Mouse (Mus musculus): ENCODE measurements around the gene Chmp4b. TPM values are rescaled to one million over a fixed set of nuclear protein-coding genes. Genes with fewer than 3 reads are reported as not detected.

The Chmp4b gene
- polyA plus RNA-seq, 1 experiment from 2014 or later = 18.0 TPM

DNA sequence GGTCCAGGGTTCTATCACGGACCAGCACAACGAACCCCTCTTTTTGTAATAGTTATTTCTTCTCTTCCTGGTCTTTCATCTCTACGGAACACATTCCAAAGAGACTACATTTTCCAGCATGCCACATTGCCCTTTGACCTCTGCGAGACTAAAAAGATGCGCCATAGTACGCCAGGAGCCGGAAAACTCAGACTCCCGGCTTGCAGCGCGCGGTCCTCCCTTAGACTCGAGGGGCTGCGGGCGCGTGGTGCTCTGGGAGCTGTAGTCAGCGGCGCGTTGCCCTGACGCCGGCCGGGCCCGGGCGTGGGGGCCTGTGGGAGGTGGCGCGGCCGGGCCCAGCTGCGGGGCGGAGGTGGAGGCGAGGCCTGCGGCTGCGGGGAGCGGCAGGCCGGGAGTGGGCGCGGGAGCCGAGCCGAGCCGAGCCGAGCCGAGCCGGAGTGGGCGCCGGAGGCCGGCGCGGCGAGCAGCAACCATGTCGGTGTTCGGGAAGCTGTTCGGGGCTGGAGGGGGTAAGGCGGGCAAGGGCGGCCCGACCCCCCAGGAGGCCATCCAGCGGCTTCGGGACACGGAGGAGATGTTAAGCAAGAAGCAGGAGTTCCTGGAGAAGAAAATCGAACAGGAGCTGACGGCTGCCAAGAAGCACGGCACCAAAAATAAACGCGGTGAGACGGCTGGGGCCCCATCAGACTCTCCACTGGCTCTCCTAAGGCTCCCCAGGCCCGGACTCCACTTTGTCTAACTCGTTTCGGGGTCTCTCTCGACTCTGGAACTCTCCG is 5.4 kb downstream of the Chmp4b start:
- Histone ChIP-seq H3K27me3 (ENCODE audit: insufficient read depth, low read length) (no peaks in the 10 kb centered on the region), H3K27ac (ENCODE audit: low read length) (peak overlapping the region; percentile 87), H3K4me2 (replicated peaks; ENCODE audit: low read depth, low read length) (peak overlapping the region; percentile 71), H3K9me3 (ENCODE audit: low read length) (no peaks in the 10 kb centered on the region), H3K9ac (replicated peaks; ENCODE audit: low read length) (peak overlapping the region; percentile 91), H3K4me1 (ENCODE audit: insufficient read depth, low read length) (peaks cover 17% of the 10 kb centered on the region), H3K36me3 (ENCODE audit: insufficient read depth, low read length) (peaks cover 6% of the 10 kb centered on the region; the same call in 1 of the 2 replicates), H3K4me3 (ENCODE audit: low read length) (peak overlapping the region; percentile 92)
- ATAC-seq (ENCODE audit: low FRiP score, low TSS enrichment) = peak; percentile 100
- WGBS = under 1% methylated on average over 60 of the region's 67 CpGs

DNA sequence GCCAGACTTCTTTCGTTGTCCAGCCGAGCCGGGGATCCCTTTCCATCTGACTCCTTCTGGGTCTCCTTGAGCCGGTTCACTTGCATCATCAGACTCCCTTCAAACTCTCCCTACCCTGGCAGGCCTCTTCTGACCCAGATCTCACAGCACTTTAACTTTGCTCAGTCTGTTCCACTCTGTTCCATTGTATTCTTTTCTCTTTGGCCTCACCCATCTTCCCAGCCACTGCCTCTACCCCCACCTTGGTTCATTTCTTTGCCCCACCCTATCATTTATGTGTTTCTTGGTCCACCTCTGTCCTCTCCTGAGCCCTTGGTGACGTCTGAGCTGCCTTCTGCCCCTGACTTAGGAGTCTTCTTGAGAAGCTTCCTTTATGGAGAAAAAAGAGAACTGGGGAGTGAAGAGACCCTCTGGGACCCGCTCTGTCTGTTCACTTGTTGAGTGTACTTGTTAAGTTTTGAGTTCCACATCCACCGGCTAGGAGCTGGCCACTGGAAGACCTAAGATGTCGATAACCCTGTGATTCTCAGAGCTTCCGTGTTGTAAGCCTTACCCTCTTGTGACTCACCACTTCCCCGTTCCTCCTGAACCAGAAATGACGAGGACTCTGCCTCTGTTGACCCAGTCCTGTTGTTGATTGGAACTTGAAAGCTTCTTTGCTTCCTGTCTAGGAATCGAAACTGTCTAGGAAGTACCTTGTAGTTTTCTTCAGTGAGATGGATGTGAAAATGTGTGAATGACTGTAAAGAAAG is 6.2 kb downstream of the Chmp4b start:
- Histone ChIP-seq H3K9me3 (ENCODE audit: low read length) (no peaks in the 10 kb centered on the region), H3K4me2 (replicated peaks; ENCODE audit: low read depth, low read length) (peak overlapping the region; percentile 71), H3K36me3 (ENCODE audit: insufficient read depth, low read length) (peaks cover 6% of the 10 kb centered on the region; the same call in 1 of the 2 replicates), H3K4me3 (ENCODE audit: low read length) (peak overlapping the region; percentile 92), H3K27ac (ENCODE audit: low read length) (peak overlapping the region; percentile 87), H3K4me1 (ENCODE audit: insufficient read depth, low read length) (peaks cover 17% of the 10 kb centered on the region), H3K27me3 (ENCODE audit: insufficient read depth, low read length) (no peaks in the 10 kb centered on the region), H3K9ac (replicated peaks; ENCODE audit: low read length) (peak overlapping the region; percentile 91)
- 4% methylated on average over 12 of the region's 12 CpGs for WGBS
- no peak; the same call in 1 of the 2 replicates for ATAC-seq (ENCODE audit: low FRiP score, low TSS enrichment)

GRCm38 (mm10) chr2:154659070-154659469 is 7.6 kb downstream of the Chmp4b start:
- 81% methylated on average over 4 of the region's 4 CpGs for WGBS
- no peak for ATAC-seq (ENCODE audit: low FRiP score, low TSS enrichment)
- Histone ChIP-seq H3K4me1 (ENCODE audit: insufficient read depth, low read length) (peaks cover 17% of the 10 kb centered on the region), H3K4me2 (replicated peaks; ENCODE audit: low read depth, low read length) (peak overlapping the region; percentile 71; the same call in 1 of the 2 replicates), H3K27ac (ENCODE audit: low read length) (no peak overlapping the region), H3K9ac (replicated peaks; ENCODE audit: low read length) (no peak overlapping the region), H3K9me3 (ENCODE audit: low read length) (no peaks in the 10 kb centered on the region), H3K4me3 (ENCODE audit: low read length) (peak overlapping the region; percentile 0; the same call in 1 of the 2 replicates), H3K36me3 (ENCODE audit: insufficient read depth, low read length) (peaks cover 6% of the 10 kb centered on the region), H3K27me3 (ENCODE audit: insufficient read depth, low read length) (no peaks in the 10 kb centered on the region)

- no peaks in the 10 kb centered on the region for H3K27me3 ChIP-seq (ENCODE audit: insufficient read depth, low read length)
- H3K36me3 ChIP-seq (ENCODE audit: insufficient read depth, low read length) = peaks cover 9% of the 10 kb centered on the region
- no peak for ATAC-seq (ENCODE audit: low FRiP score, low TSS enrichment)
- H3K9me3 ChIP-seq (ENCODE audit: low read length) = no peaks in the 10 kb centered on the region
- peak overlapping the region; percentile 71; the same call in 1 of the 2 replicates for H3K4me2 ChIP-seq (replicated peaks; ENCODE audit: low read depth, low read length)
- peak overlapping the region; percentile 0; the same call in 1 of the 2 replicates for H3K4me3 ChIP-seq (ENCODE audit: low read length)
- peaks cover 17% of the 10 kb centered on the region for H3K4me1 ChIP-seq (ENCODE audit: insufficient read depth, low read length)
- 78% methylated on average over 5 of the region's 5 CpGs for WGBS
- no peak overlapping the region for H3K9ac ChIP-seq (replicated peaks; ENCODE audit: low read length)
- no peak overlapping the region for H3K27ac ChIP-seq (ENCODE audit: low read length)
These were observed 8.1 kb downstream of the Chmp4b start for GRCm38 (mm10) chr2:154659531-154660074.

DNA sequence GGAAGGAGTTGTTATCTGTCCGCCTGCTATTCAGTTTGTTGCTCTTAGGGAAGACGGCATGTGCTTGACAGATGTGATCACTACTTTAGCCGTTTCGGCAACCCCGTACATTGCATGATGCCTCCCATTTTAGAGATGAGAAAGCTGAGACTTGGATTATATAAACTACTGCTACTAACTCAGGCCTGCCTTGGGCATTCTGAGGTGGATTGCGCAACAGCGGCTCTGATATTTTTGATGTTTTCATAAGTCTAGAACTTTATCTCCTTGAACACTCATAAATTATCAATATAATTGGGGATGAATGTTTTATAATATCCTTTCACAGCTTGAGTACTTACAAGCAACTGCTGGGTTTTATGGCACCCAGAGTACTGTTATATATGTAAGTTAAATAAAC is 17.2 kb downstream of the Chmp4b start:
- peaks cover 4% of the 10 kb centered on the region; the same call in 1 of the 2 replicates for H3K4me1 ChIP-seq (ENCODE audit: insufficient read depth, low read length)
- no peak overlapping the region for H3K27ac ChIP-seq (ENCODE audit: low read length)
- H3K9me3 ChIP-seq (ENCODE audit: low read length) = no peaks in the 10 kb centered on the region
- no peak overlapping the region for H3K4me3 ChIP-seq (ENCODE audit: low read length)
- ATAC-seq (ENCODE audit: low FRiP score, low TSS enrichment) = no peak
- H3K36me3 ChIP-seq (ENCODE audit: insufficient read depth, low read length) = peaks cover 6% of the 10 kb centered on the region
- no peak overlapping the region for H3K9ac ChIP-seq (replicated peaks; ENCODE audit: low read length)
- H3K27me3 ChIP-seq (ENCODE audit: insufficient read depth, low read length) = no peaks in the 10 kb centered on the region
- no peak overlapping the region for H3K4me2 ChIP-seq (replicated peaks; ENCODE audit: low read depth, low read length)
- whole genome bisulfite sequencing = 69% methylated on average over 7 of the region's 7 CpGs

GRCm38 (mm10) chr2:154670106-154670505 is 18.6 kb downstream of the Chmp4b start:
- Histone ChIP-seq H3K27me3 (ENCODE audit: insufficient read depth, low read length) (no peaks in the 10 kb centered on the region), H3K36me3 (ENCODE audit: insufficient read depth, low read length) (peaks cover 3% of the 10 kb centered on the region), H3K4me1 (ENCODE audit: insufficient read depth, low read length) (peaks cover 11% of the 10 kb centered on the region; the same call in 1 of the 2 replicates), H3K9me3 (ENCODE audit: low read length) (no peaks in the 10 kb centered on the region), H3K4me2 (replicated peaks; ENCODE audit: low read depth, low read length) (no peak overlapping the region), H3K9ac (replicated peaks; ENCODE audit: low read length) (no peak overlapping the region), H3K4me3 (ENCODE audit: low read length) (no peak overlapping the region), H3K27ac (ENCODE audit: low read length) (no peak overlapping the region)
- ATAC-seq (ENCODE audit: low FRiP score, low TSS enrichment) = no peak
- WGBS = 73% methylated on average over 4 of the region's 4 CpGs

DNA sequence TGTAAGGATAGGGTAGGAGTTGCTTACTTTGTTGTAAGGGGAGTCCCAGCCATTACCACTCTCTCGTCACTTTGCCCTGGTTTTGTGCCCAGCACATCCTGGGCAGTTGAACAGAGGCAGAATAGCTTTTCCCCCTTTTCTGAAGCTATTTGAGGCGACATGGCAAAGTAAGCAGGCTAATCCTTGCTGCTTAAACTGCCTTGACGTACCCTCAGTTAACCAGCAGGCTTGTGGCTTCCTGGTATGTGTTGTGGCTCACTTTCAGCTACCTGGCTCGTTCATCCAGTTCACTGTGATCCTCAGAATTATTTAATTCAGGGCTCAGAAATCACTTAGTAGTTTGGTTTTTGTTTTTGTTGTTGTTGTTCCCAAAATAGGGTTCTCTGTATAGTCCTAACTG is 19.2 kb downstream of the Chmp4b start:
- Histone ChIP-seq H3K27me3 (ENCODE audit: insufficient read depth, low read length) (no peaks in the 10 kb centered on the region), H3K4me1 (ENCODE audit: insufficient read depth, low read length) (peaks cover 11% of the 10 kb centered on the region; the same call in 1 of the 2 replicates), H3K36me3 (ENCODE audit: insufficient read depth, low read length) (peaks cover 3% of the 10 kb centered on the region), H3K27ac (ENCODE audit: low read length) (no peak overlapping the region), H3K4me3 (ENCODE audit: low read length) (no peak overlapping the region), H3K9me3 (ENCODE audit: low read length) (no peaks in the 10 kb centered on the region), H3K4me2 (replicated peaks; ENCODE audit: low read depth, low read length) (no peak overlapping the region), H3K9ac (replicated peaks; ENCODE audit: low read length) (no peak overlapping the region)
- no peak for ATAC-seq (ENCODE audit: low FRiP score, low TSS enrichment)
- 86% methylated on average over 4 of the region's 4 CpGs for WGBS

DNA sequence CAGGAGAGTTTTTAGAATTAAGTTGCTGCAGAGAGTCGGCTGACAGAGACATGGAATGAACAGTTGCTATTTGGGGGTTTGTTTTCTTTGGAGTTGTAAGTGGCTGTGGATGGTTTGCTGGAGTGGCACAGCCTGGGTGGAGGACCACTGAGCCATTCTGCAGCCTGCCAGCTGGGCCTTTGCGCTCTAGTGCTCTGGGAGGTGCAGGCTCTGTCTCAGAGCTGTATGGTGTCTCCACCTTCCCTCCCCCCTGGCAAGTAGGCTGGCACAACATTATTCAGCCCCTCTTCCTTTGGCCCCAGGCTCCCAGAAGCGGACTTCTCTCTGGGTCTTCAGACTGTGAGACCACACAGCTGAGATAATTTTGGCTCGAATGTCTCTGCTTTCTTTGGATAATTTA is 22.5 kb downstream of the Chmp4b start:
- H3K27ac ChIP-seq (ENCODE audit: low read length) = no peak overlapping the region
- 60% methylated on average over 4 of the region's 4 CpGs for WGBS

DNA sequence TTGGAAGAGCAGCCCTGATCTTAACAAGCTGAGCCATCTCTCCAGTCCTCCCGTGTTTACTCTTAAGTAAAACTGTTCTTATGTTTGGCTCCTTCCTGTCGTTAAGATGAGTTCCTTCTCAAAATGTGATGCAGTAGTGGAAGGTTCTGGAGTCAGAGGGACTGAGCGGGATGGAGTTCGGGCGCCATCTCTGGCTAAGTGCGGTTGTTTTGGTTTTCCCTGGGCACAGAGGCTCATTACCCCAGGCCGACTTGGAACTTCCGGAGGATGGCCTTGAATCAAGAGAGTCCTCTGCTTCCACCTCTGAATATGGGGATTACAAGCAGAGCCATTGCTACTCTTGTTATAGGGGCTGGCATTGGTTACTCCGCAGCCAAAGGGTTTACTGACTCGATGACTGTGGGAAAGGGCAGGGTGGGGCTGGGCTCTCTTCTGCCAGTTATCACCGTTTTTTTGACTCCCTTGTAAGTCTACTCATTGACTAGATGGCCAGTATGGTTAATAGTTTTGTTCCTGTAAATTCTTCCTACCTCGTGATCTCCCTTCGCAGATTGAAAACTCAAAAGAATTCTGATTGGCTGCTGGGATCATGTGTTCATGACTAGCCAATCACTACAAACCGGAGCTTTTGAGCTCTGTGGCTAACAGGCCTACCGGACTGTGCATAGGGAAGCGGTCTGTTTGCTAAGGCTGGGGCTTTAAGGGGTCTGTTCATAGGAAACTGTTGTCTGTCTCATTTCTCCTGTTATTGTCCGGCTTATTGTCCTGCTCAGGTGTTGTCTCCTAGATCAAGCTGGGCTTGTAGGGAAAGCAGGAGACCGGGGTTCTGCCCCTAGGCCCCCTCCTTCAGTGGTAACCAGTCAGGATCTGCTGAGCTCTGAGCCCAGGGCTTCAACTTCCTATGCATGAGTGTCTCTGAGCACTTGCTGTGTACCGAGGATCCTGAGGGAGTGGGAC is 25.4 kb downstream of the Chmp4b start:
- ATAC-seq (ENCODE audit: low FRiP score, low TSS enrichment) = 0 out of 2 replicates have a peak, but pooled peaks have one; percentile 36
- Histone ChIP-seq H3K4me1 (ENCODE audit: insufficient read depth, low read length) (peaks cover 33% of the 10 kb centered on the region), H3K36me3 (ENCODE audit: insufficient read depth, low read length) (peaks cover 3% of the 10 kb centered on the region), H3K4me2 (replicated peaks; ENCODE audit: low read depth, low read length) (peak overlapping the region; percentile 11; the same call in 1 of the 2 replicates), H3K9ac (replicated peaks; ENCODE audit: low read length) (no peak overlapping the region), H3K27me3 (ENCODE audit: insufficient read depth, low read length) (no peaks in the 10 kb centered on the region), H3K4me3 (ENCODE audit: low read length) (no peak overlapping the region), H3K9me3 (ENCODE audit: low read length) (no peaks in the 10 kb centered on the region), H3K27ac (ENCODE audit: low read length) (peak overlapping the region; percentile 40)
- 69% methylated on average over 19 of the region's 19 CpGs for WGBS

More for the DNA sequence above, 22.5 kb downstream of the Chmp4b start:
- H3K9me3 ChIP-seq (ENCODE audit: low read length) = no peaks in the 10 kb centered on the region
- H3K9ac ChIP-seq (replicated peaks; ENCODE audit: low read length) = no peak overlapping the region
- H3K4me2 ChIP-seq (replicated peaks; ENCODE audit: low read depth, low read length) = no peak overlapping the region
- no peak for ATAC-seq (ENCODE audit: low FRiP score, low TSS enrichment)
- H3K4me1 ChIP-seq (ENCODE audit: insufficient read depth, low read length) = peaks cover 29% of the 10 kb centered on the region
- H3K36me3 ChIP-seq (ENCODE audit: insufficient read depth, low read length) = peaks cover 3% of the 10 kb centered on the region
- no peak overlapping the region for H3K4me3 ChIP-seq (ENCODE audit: low read length)
- H3K27me3 ChIP-seq (ENCODE audit: insufficient read depth, low read length) = no peaks in the 10 kb centered on the region
